In genomic region chr2:33025040-33025439, GRCm38 (mm10) we compare ENCODE assay signal across 10 mouse cellular contexts. TPM values are rescaled to one million over a fixed set of nuclear protein-coding genes. Genes with fewer than 3 reads are reported as not detected.
A peak's percentile ranks its signal among the peaks of the same experiment; 100 is the strongest.
DNase-seq lines count a peak whose midpoint lies in the region; ATAC-seq and TF ChIP-seq lines count a peak whose summit lies in the region.
"Had no signal": no experiment of that assay in that cellular context is flagged by ENCODE, and none has a peak within 500 bp of the region (broad histone marks: within the 10 kb centered on the region; RNA-seq: fewer than 3 reads in every experiment).

No protein-coding gene starts in this region.

- no peak for TF ChIP-seq CTCF in kidney, adult 2 months (conservative IDR thresholded peaks at IDR 0.05; ENCODE audit: insufficient read depth, insufficient read length, low read depth, low read length)
- TF ChIP-seq CTCF in kidney, postnatal 0 days (IDR thresholded peaks at IDR 0.05; ENCODE audit: low read depth), result no peak
- TF ChIP-seq CTCF in left cerebral cortex, adult 2 months (IDR thresholded peaks at IDR 0.05), result no peak

- H3K27ac ChIP-seq in kidney, adult 2 months (ENCODE audit: insufficient read depth, low read depth, low read length), result no peak overlapping the region
- H3K27ac ChIP-seq in kidney, postnatal 0 days, result no peak overlapping the region
- H3K27ac ChIP-seq in left cerebral cortex, adult 2 months, result no peak overlapping the region
- H3K27ac ChIP-seq: layer of hippocampus, adult 2 months; limb, embryonic 13.5 days had no signal

- no peak for TF ChIP-seq POLR2A in kidney, adult 2 months (IDR thresholded peaks at IDR 0.05; ENCODE audit: low read depth, low read length)

- no peaks in the 10 kb centered on the region for H3K9me3 ChIP-seq in kidney, postnatal 0 days (replicated peaks; ENCODE audit: low read length)
- H3K9me3 ChIP-seq: limb, embryonic 13.5 days had no signal

- no peak for ATAC-seq in kidney, postnatal 0 days (replicated peaks; ENCODE audit: low FRiP score, low read depth)
- ATAC-seq in megakaryocyte progenitor cell, adult 5-6 weeks (replicated peaks; ENCODE audit: poor library complexity), result peak; percentile 44

- H3K4me3 ChIP-seq in kidney, adult 2 months (ENCODE audit: insufficient read depth, low read depth, low read length), result no peak overlapping the region
- no peak overlapping the region for H3K4me3 ChIP-seq in kidney, postnatal 0 days (replicated peaks; ENCODE audit: low read depth, low read length)
- no peak overlapping the region for H3K4me3 ChIP-seq in left cerebral cortex, adult 2 months
- H3K4me3 ChIP-seq: layer of hippocampus, adult 2 months; limb, embryonic 13.5 days had no signal

- no peak overlapping the region for H3K9ac ChIP-seq in kidney, postnatal 0 days (ENCODE audit: low read depth, low read length)
- H3K9ac ChIP-seq: limb, embryonic 13.5 days had no signal

- DNase-seq in kidney, adult 2 months, result peak; percentile 32
- DNase-seq in kidney, postnatal 10 days, result no peak
- DNase-seq in ZHBTc4 (ENCODE audit: low read depth, low spot score), result peak; percentile 54
- DNase-seq in kidney, postnatal 0 days (ENCODE audit: low spot score), result peak; percentile 36
- no peak for DNase-seq in left cerebral cortex, adult 2 months (ENCODE audit: extremely low spot score in 1 of 2, low spot score in 2 of 2)
- no peak for DNase-seq in gastrocnemius, postnatal 36 days
- DNase-seq: right cerebral cortex, adult 18-20 months had no signal

- no peaks in the 10 kb centered on the region for H3K27me3 ChIP-seq in kidney, adult 2 months (replicated peaks; ENCODE audit: control insufficient read depth, insufficient read depth, low read length)
- no peaks in the 10 kb centered on the region for H3K27me3 ChIP-seq in kidney, postnatal 0 days (ENCODE audit: insufficient read depth, low read length)
- H3K27me3 ChIP-seq: limb, embryonic 13.5 days had no signal

- no peaks in the 10 kb centered on the region for H3K4me1 ChIP-seq in kidney, adult 2 months (ENCODE audit: control insufficient read depth, insufficient read depth, low read length)
- no peaks in the 10 kb centered on the region for H3K4me1 ChIP-seq in kidney, postnatal 0 days (replicated peaks; ENCODE audit: insufficient read depth, low read length)

- 70% methylated on average over 4 of the region's 4 CpGs for WGBS in kidney, adult 2 months
- WGBS in kidney, postnatal 0 days, result 56% methylated on average over 4 of the region's 4 CpGs

- no peak overlapping the region for H3K4me2 ChIP-seq in kidney, postnatal 0 days (ENCODE audit: low read length)
- H3K4me2 ChIP-seq: limb, embryonic 13.5 days had no signal

- H3K36me3 ChIP-seq in kidney, adult 2 months (ENCODE audit: control insufficient read depth, insufficient read depth, low read length), result no peaks in the 10 kb centered on the region
- H3K36me3 ChIP-seq in kidney, postnatal 0 days (ENCODE audit: insufficient read depth, low read length), result no peaks in the 10 kb centered on the region

- intact Hi-C loops in left cerebral cortex, adult 2 months (cut with DNase I), result loop anchor here (2.0 kb wide), 1 partner anchor 106 kb away; the partner anchor contains the start of gene Garnl3
- intact Hi-C loops in gastrocnemius, postnatal 36 days (cut with DNase I), result no loop called here

RNA-seq across cellular contexts. Expression of gene Slc2a8, which starts 43.2 kb away (rescaled TPM):
- 51.1 and 51.9 TPM in 2 replicates for polyA plus RNA-seq in kidney, adult 2 months (2012; rRNA removed)
- 36.8 and 37.1 TPM in 2 replicates for polyA plus RNA-seq in kidney, postnatal 0 days (2015; fragmentation: Nextera tagmentation; extraction: Ambion mirVana)
- total RNA-seq in megakaryocyte progenitor cell, adult 5-6 weeks (2015), result 2.6 and 2.9 TPM in 2 replicates
- 2.2 and 3.5 TPM in 2 replicates for total RNA-seq in megakaryocyte progenitor cell, adult 5-6 weeks (2017)
- total RNA-seq in left cerebral cortex, adult 2 months (2021), result 10 to 100 TPM; 23.9 to 26.7 TPM
- 1 to 10 TPM; 9.1 to 10.0 TPM for total RNA-seq in gastrocnemius, postnatal 36 days (2021)

Comparison
In these comparisons a context has a peak if more than half of its experiments do, and no peak if none do; other contexts are left out.
1. DNase-seq: peak in kidney, adult 2 months (single experiment), ZHBTc4 (single experiment) and kidney, postnatal 0 days (single experiment); none in kidney, postnatal 10 days (single experiment), left cerebral cortex, adult 2 months (0 of 2) and gastrocnemius, postnatal 36 days (0 of 2).